Mouse (Mus musculus): ENCODE data around the gene Six5.

- no peak for TF ChIP-seq CTCF (IDR thresholded peaks at IDR 0.05; ENCODE audit: insufficient read depth, low read length)
- TF ChIP-seq POLR2A (IDR thresholded peaks at IDR 0.05; ENCODE audit: borderline replicate concordance, extremely low read depth, low read depth, low read length) = no peak
Measured at GRCm38 (mm10) chr7:19095751-19096110, 1.3 kb downstream of the Six5 start.

Measured in lung, adult 2 months (tissue).